Mouse (Mus musculus): ENCODE data around the gene Lrrk1. TPM values are rescaled to one million over a fixed set of nuclear protein-coding genes. Genes with fewer than 3 reads are reported as not detected.

Gene Lrrk1
- total RNA-seq, 2 experiments from 2014 or later, result 11.9 to 13.3 TPM

DNA sequence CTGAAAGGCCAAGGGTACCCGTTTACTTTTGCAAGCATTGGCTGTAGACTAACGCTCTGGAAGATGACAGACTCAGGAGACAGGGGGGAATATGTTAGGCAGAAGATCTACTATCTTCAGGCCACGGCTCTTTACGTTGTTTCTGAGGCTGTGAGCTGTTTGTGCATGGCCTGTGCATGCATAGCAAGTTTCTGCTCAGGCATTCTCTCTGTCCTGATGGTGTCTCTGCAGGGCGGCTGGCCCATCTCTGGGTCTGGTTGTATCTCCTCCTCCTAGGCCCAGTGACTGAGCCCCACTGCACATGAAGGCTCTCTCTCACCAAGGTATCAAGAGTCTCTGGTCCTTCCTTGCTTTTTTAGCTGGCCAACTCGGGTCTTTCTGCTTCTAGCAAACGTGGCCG, 127.9 kb downstream of the Lrrk1 start:
- DNase-seq, result no peak

DNA sequence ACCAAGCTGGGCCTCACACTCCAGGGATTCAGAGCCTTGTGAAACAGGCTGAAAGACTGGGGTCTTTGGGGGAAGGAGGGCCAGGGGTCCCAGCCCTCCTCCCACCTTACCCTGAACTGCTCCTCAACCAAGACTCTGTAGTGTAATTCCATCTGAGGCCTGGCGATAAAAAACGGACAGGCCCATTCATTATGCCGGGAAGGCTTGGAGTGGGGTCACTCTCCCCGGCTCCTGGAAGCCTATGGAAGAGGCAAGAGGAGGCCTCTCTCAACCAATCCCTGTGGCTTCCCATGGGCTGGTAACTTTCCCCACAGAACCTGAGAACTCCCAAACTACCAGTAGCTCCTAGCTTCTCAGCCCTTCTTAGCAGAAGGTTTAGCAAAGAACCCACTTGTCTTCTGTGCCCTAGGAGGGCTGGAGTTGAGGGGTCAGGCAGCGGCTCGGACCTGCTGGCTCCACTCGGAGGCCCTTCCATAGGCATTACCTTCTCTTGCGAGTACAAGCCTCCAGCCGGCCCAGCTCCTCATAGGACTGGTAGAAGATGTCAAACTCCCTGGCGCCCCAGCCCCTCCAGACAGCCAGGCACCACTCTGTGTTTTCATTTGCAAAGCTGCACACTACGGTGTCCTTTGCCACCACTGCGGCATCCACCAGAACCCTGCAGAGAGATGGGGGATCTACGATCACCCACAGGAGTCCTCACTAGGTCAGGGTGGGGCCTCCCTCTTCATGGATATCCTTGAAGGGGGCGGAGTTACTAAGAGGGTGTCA, 128.5 kb downstream of the Lrrk1 start:
- intact Hi-C loops (cut with DNase I), result loop anchor here (5.0 kb wide), 1 partner anchor 38 kb away; no protein-coding TSS in a partner anchor

More for the DNA sequence above, 127.9 kb downstream of the Lrrk1 start:
- intact Hi-C loops (cut with DNase I), result no loop called here

DNA sequence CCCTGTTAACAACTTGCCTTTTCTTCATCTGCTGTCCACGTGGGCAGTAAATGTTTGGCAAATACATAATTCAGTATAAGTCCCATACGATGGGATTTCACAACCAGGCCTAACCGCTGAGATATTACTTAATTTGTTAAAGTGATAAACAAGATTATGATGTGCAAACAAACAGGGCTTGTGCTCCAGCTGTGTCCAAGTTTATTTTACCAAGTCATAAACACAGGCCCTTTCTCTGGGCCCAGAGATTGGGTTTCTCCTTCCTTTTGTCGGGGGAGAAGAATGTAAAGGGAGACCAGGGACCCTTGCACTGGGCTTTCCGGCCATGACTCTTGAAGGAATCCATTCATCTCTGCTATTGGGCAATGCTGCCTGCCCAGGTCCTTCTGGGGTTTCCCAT, 129.2 kb downstream of the Lrrk1 start:
- intact Hi-C loops (cut with DNase I), result loop anchor here (5.0 kb wide), 1 partner anchor 38 kb away; no protein-coding TSS in a partner anchor
- no peak for DNase-seq

More for the DNA sequence above, 128.5 kb downstream of the Lrrk1 start:
- DNase-seq, result no peak

DNA sequence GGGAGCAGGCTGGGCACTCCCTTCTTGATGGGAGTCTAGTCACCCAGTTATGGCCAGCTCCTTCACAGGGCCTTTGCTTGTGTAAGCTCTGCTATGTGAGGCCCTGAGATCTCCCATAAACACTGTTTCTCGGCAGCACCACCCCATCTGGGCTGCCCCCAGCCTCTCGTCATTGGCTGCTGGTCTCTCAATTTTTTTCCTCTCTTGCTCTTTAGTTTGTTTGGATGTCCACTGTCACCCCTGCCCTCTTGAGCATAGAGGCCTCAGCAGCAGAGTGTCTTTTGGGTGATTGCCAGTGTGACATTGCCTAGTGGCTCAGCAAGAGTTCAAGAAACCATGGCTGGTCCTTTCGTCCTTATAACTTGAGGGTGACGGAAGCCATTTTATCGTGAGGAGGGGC, 130.9 kb downstream of the Lrrk1 start:
- intact Hi-C loops (cut with DNase I), result loop anchor here (5.0 kb wide), 1 partner anchor 40 kb away; no protein-coding TSS in a partner anchor
- DNase-seq, result no peak

GRCm38 (mm10) chr7:66256441-66256840, 131.7 kb downstream of the Lrrk1 start:
- no peak for DNase-seq
- intact Hi-C loops (cut with DNase I), result loop anchor here (5.0 kb wide), 1 partner anchor 41 kb away; no protein-coding TSS in a partner anchor

DNA sequence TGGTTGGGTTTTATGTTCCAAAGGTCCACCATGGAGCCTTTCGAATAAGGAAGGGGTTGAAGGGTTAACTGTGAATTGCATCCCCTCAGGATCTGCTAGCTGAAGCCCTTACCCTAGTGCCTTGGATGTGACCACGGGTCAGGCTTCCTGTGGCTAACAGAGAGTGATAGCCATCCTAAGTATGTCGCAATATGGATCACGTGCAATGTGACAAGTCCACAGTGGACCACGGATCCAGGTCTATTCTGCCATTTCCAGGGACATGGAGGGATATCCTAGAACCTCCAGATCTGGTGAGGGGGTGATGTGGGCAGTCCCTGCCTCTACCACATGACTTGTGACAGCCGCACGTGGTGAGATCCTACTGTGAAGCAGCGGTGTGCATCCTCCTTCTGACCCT, 133.2 kb downstream of the Lrrk1 start:
- intact Hi-C loops (cut with DNase I), result loop anchor here (5.0 kb wide), 1 partner anchor 42 kb away; no protein-coding TSS in a partner anchor
- DNase-seq, result no peak

DNA sequence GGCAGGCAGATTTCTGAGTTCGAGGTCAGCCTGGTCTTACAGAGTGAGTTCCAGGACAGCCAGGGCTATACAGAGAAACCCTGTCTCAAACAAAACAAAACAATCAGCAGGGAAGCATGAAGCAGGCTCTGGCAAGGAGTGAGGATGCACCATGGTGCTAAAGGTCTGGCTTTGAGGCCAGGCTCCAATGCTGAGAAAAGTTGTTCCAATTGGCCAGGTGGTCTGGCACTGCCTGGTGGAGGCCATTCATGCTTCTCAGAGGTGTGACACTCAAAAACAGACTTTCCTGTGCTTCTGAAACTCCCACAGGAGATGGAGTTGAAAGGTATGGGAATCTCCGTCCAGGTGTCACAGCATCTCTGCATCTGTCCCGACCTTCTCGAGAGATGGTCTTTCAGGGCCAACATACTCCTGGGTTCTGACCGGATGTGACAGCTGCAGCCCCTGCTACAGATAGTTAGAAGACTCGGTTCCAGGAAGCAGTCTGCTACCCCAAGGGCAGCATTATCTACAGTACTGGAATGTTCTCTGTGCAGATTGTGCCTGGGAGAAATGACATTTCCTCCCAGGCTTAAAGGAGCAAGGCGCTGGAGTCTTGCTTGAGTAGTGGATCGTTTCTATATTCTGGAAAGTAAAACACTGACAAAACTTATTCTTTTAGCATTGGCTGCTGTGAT, 134.0 kb downstream of the Lrrk1 start:
- DNase-seq, result peak in 1 of 2 experiments; percentile 28
- intact Hi-C loops (cut with DNase I), result no loop called here

DNA sequence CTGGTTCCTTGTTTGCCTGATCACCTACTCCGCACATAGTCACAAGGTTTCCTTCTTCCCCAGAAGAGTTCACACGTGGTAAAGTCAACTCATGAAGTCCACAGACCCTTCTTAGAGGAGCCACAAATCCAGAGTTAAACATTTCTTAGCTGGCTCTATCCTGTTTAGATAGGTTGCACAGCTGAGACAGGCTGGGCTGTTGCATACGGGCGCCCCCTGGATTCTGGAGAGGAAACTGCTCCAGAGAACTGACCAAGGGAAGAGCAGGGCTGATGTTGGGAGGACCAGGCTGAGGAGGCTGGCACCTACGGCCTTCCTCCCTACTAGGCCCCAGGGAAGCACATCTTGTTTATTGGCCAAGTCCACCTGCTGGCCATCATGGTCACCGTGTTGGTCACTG, 138.1 kb downstream of the Lrrk1 start:
- DNase-seq, result peak; percentile 90 to 93
- intact Hi-C loops (cut with DNase I), result loop anchor here (1.0 kb wide), 1 partner anchor 142 kb away; no protein-coding TSS in a partner anchor

DNA sequence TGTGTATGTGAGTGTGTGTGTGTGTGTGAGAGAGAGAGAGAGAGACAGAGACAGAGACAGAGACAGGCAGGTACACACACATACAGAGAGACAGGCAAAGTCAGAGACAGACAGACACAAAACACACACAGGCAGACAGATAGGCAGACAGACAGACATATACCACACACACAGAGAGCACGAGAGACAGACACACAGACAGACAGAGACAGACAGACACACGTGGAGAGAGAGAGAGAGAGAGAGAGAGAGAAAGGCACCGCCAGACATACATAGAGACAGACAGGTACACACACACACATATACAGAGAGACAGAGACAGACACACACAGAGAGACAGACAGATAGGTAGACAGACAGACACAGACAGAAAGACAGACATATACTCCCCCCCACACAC, 138.7 kb downstream of the Lrrk1 start:
- intact Hi-C loops (cut with DNase I), result no loop called here
- DNase-seq, result no peak

DNA sequence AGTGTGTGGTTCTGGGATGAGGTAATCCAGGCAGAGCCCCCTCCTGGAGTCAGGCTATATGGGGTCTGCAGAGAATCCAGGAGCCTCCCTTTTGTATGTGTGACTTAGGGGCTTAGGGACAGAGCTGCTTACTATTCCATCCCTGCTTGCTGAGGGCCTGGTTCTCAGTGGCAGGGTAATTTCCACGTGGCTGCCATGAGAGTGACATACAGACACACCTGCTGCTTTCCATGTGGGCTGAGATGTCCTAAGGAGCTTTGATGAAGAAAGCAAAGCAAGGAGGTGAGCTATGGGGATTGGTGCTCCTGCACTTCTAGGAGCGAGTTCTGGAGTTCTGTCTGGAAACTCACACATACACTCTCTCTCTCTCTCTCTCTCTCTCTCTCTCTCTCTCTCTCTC, 139.1 kb downstream of the Lrrk1 start:
- intact Hi-C loops (cut with DNase I), result no loop called here
- DNase-seq, result no peak

DNA sequence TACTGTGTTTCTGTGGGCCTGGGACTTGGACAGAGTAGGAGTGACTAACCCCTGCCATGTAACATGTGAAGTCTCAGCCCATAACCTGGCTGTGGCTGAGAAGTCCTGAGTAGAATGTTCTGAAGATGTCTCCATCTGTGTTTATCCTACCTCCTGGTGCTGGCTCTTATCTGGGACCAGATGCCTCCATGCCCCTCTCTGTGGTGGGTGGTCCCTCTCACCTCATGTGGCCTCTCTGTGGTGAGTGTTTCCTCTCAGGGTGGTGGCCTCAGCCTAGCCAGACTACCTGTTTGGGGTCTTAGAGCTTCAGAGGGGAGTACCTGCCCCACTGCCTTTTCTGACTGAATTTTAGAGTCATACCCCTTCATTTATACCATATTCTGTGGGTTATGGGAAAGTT, 139.9 kb downstream of the Lrrk1 start:
- intact Hi-C loops (cut with DNase I), result no loop called here
- DNase-seq, result no peak

DNA sequence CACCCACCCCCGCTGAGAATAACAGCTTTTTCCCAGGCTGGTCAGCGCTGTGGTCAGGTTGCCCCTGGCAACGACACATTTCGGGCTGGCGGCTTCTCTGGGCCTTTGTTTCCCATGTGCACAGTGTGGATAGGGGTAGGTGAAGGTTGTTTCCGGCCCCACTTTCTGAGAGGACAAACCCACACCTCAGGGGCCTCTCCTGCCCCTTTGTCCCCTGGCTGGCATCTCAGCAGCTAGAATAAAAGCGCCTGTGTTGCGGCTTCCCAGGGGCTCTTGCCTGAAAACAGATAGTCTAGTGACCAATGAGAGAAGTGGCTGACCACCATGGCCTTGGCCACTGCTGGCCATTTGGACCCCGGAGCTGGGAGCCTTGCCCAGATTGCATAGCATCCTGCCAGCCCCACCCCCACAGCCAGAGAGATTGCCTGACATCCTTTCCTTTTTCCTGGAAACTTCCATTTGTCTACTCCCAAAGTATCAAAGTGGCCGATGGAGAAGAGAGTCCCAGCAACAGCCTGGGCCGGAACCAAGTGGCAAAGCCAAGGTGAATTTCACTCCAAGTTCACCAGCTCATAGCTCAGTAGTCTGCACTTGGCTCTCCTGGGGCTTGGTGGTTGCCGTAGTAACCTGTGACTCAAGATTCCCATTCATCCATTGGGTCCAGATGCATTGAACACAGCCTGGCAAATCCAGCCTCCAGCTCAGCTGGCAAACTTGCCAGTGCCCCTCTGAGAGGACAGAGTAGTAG, 140.7 kb downstream of the Lrrk1 start:
- peak; percentile 28 to 34 for DNase-seq
- intact Hi-C loops (cut with DNase I), result no loop called here

DNA sequence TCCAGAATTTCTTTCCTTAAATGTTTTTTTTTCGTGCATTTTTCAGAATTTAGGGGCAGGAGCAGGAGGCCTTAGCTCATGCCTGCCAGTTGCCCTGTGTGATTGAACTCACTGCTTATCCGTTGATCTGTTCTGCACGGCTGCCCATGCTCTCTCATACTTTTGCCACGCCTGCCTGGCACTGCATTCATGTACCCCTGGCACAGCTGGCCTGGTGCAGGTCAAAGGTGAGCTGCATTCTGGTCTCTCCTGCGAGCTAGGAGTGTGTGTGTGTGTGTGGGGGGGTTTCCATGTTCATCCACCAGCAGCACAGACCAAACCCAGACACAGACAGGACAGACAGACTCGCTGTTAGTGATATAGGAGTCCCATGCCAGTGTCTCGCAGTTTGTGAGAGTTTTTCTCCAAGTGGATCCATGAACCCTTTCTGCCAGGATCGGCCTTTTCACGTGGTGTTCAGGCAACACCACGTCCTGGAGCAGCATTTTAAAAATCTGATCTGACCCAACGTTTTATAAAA, 141.4 kb downstream of the Lrrk1 start:
- intact Hi-C loops (cut with DNase I), result no loop called here

DNA sequence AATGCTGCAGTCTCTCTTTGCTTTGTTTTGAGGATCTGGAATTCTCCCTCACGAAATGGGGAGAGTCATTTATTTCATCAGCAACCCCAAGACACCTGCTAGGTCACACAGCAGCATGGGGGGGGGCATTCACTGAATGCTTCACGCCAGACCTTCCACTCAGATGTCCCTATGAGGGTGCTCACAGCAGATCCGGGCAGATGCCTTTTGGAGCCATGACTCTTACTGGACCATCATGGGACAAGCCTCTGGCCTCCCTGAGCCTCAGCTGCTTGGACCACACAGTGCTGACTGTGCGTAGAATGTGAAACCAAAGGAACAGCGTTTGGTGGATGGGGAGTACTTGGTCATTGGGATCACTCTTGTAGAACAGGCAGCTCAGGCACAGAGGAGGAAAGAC, 142.5 kb downstream of the Lrrk1 start:
- intact Hi-C loops (cut with DNase I), result no loop called here
- DNase-seq, result no peak

More for the DNA sequence above, 141.4 kb downstream of the Lrrk1 start:
- no peak for DNase-seq

DNA sequence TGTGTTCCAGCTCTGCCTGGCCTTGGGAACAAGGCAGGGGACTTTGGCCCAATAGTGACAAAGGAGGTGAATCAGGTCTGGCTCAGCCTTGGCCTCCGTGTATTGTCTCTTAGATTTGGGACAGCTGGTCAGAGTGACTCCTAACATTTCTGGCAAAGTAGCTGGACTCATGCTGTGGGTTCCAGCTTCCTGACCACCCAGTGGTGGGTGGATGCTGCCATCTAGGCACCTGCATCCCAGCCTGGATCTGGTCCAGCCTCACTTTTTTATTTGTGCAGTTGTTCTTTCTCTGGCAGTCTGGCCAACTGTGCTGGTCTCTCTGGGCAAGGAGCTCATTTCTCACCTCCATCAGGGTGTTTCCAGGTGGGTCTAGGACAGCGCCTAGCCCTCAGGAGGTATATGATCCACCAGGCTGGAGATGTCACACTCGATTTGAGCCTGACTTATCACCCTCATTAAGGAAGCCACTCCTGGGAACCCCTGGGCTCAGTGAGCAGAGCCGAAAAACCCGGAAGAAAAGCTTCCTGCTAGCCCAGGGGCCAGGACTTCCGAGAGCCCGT, 144.3 kb downstream of the Lrrk1 start:
- intact Hi-C loops (cut with DNase I), result no loop called here
- no peak for DNase-seq

DNA sequence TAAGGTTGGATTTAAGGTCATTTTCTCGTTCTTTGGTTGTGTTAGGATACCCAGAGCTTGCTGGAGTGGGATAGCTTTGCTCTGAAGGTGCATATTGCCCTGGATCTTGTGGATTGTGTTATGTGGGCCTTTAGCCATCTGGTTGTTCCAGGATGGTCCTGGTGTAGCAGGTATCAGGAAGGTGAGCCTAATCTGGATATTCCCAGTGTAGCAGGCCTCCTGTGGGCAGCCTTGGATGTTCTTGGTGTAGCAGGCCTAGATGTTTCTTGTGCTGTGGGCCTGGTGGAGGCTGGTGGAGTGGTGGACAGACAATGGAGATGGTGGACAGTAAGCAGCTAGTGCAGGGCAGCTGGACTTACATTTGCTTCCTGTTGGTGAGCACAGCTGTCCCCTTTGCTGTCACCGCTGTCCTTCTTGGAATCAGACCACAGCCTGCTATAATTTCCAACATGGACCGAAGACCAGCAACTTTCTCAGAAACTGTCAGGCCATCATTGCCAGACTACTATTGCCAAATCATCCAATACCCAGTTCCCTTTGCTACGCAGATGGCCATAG, 146.2 kb downstream of the Lrrk1 start:
- DNase-seq, result no peak
- intact Hi-C loops (cut with DNase I), result no loop called here

DNA sequence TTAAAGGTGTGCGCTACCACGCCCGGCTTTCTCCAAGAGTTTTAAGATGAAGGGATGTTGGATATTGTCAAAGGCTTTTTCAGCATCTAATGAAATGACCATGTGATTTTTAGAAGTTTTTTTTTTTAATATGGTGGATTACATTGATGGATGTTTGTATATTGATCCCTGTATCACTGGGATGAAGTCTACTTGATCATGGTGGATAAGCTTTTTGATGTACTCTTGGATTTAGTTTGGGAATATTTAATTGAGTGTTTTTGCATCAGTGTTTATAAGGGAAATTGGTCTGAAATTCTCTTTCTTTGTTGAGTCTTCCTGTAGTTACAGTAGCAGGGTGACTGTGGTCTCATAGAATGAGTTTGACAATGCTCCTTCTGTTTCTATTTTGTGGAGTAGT, 150.0 kb downstream of the Lrrk1 start:
- intact Hi-C loops (cut with DNase I), result no loop called here
- DNase-seq, result no peak

- intact Hi-C loops (cut with DNase I), result no loop called here
These were observed 154.1 kb downstream of the Lrrk1 start for GRCm38 (mm10) chr7:66233947-66234516.

DNA sequence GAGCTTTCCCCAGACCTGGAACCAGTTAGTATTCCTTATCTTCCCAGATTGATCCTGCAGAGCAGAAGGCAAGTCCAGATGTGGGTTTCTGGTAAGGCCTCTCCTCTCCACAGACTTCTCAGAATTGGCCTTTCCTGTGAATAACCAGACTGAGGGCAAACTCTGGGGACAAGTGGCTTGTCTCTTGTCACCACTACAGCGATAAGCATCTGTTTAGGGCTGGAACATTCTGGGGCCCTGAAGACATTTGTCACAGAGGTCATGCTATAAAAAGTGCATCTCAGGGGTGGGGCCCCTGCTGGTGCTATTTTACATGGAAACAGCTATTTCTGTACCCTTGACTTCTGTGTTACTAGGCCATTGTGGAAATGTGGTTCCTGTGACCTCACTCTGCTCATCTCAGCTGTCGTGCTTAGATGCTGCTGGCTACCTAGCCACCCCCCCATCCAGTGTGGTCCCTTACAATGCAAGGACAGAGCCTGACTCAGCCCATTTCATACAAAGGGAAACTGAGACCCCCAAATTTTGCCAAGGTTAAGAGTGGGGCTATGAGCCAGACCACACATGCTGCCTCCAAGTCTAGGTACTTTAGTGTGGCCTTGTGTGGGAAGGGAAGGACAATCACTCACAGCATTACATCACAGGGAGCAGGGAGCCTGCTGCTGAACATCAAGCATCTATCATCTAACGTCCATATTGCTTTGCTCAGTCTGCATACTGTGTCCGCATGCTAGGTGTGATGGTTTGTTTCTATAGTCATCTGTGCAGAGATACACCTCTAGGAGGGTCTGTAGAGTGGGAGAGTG, 154.8 kb downstream of the Lrrk1 start:
- intact Hi-C loops (cut with DNase I), result no loop called here

More at GRCm38 (mm10) chr7:66233947-66234516, 154.1 kb downstream of the Lrrk1 start:
- no peak for DNase-seq

More for the DNA sequence above, 154.8 kb downstream of the Lrrk1 start:
- no peak for DNase-seq
